Mouse (Mus musculus): ENCODE measurements at regions not wholly inside any gene's neighbourhood (a gene's known extent, or its start where the extent isn't known, plus 50 kb on each side); places are given as distances from the start of the nearest gene placed in this dataset.

GRCm38 (mm10) chr17:65193341-65193740 lies 347.2 kb downstream of the Tmem232 start:
- DNase-seq (ENCODE audit: low spot score), result no peak

GRCm38 (mm10) chr17:65192432-65193059 lies 348.0 kb downstream of the Tmem232 start:
- DNase-seq (ENCODE audit: low spot score), result no peak

DNA sequence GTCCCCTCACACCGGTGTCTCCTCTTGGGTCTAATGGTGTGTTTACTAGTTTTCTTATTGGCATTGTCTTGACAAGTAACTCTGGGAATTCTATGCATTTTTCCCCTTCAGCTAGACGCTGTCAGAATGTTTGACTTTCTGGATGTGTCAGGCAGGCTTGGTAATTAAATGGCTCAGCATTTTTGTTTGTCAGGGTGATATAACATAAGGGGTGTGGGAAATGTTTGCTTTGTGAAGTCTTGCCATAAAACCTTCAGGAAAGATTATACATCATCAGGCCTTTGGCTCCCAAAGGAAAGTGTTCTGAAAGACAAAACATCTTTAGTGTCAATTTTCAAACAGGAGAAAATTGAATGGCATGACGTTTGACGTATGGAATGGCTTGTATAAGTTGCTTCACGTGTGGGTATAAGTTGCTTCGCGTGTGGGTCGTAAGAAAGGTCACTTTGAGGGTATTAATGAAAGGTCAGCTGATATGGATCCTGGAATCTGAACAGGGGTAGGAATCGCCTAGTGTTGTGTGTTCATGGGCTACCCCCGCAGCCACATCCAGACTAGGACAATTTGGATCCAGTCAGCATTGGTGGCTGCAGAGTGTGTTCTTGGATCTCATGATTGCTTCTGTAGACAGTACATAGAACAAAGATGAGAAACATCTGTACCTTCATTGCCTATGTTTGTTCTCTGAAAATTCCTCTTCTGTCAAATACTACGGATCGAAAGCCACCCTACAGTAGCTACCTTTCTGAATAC lies 349.6 kb downstream of the Tmem232 start:
- no peak for DNase-seq (ENCODE audit: low spot score)

- DNase-seq (ENCODE audit: low spot score), result no peak
Observed at GRCm38 (mm10) chr17:65181164-65181563, 345.3 kb upstream of the 4930583I09Rik start.

GRCm38 (mm10) chr17:65175770-65176169 lies 339.9 kb upstream of the 4930583I09Rik start:
- DNase-seq (ENCODE audit: low spot score), result no peak

- no peak for DNase-seq (ENCODE audit: low spot score)
Observed at GRCm38 (mm10) chr17:65174114-65174513, 338.2 kb upstream of the 4930583I09Rik start.

DNA sequence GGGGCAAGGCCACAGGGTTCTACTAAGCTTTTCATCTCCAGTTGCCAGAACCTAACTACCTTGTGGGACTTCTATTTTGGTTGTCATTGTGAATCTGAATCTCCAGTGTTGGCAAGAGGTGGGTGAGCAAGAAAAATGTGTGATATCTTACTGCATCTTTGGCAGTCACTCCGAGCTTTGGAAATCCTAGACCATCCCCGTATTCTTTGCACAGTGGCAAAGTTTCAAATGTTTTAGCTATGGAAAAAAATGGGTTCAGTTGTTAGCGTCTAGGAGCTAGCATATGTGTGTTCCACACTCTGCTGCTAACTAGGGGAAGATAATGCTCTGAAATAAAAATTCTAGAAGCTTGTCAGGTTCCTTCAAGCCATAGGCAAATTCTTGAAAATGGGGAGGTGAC lies 337.4 kb upstream of the 4930583I09Rik start:
- no peak for DNase-seq (ENCODE audit: low spot score)

GRCm38 (mm10) chr17:65170691-65171090 lies 334.8 kb upstream of the 4930583I09Rik start:
- DNase-seq (ENCODE audit: low spot score), result no peak

DNA sequence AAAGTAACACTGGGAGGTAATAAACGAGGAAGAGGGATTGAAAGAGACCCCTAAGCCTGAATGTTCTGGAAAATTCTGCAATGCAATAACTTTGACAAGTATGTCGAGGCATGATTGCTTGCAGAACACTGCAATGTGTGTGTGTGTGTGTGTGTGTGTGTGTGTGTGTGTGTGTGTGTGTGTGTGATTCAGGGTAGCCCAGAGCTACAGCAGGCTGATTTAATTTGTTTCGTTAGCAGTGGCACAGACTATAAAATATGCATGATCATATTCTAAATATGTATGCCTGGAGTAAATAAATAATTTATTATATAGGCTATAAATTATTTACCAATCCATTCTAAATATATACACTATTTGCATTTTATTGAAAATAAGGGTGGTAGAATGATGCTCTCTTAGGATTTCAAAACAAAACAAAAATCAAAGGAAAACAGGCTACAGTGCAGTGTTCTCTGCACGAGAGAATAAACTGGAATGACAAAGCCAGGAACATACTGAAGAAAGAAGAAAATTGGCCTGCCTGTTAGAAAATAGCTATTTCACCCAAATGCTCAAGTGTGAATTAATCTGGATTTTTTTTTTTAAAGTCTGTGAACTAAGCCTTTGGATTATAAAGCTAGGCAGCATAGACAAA lies 334.2 kb upstream of the 4930583I09Rik start:
- DNase-seq (ENCODE audit: low spot score), result no peak

DNA sequence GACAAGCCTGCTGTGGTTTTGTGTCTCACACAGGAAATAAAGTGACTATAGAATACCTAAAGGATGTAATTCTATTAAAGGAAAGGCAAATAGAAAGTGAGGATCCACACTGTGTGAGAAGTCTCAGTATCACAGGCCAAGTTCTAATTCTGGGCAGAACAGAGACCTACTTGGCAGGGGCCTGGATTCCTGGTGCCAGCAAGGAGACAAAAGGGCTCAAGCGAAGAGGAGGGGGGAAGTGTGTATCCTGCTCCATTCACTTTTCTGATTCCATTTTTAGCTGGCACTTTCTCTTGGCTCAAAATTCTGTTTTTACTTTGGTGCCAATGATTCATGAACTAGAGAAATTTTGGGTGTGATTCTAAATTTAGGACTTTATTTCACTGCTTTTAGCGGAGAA lies 310.5 kb upstream of the 4930583I09Rik start:
- DNase-seq (ENCODE audit: low spot score), result no peak

- no peak for DNase-seq (ENCODE audit: low spot score)
Observed at GRCm38 (mm10) chr17:65114651-65115050, 278.8 kb upstream of the 4930583I09Rik start.

- DNase-seq (ENCODE audit: low spot score), result no peak
Observed at GRCm38 (mm10) chr17:65113121-65113520, 277.2 kb upstream of the 4930583I09Rik start.

DNA sequence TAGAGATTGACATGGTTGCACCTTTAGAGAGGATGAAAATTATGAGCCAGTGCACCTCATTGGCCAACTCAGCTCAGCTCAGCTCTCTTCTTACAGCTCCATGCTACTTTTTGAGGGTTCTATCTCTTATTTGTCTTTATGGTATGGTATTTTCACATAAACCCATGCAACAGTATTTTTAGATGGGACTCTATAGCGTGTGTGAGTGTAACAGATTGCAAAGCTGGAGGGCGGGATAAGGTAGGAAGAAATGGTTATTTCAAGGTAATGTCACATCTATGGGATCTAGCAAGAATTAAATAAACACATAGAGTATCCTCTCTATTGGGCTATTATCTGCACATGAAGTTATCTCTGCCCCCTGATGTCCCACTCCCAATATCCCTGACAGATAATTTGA lies 269.8 kb upstream of the 4930583I09Rik start:
- no peak for DNase-seq (ENCODE audit: low spot score)

DNA sequence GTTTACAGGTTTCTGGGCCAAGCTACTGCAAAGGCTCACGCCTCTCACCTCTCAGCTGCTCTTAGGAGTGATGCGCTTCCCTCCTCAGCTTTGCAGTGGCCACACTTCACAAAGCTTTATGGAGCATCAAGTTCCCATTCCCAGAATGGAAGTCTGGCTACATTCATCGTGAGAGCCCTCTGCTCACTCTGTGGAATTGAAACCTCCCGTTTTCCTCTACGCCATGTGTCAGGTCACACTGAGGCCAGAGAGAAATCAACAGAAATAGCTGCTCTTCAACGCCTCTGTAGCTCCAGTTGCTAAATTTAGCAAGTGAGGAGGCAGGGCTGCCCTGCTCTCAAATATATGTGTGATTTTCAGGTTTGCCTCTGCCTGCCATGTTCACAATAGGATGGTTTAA lies 265.3 kb upstream of the 4930583I09Rik start:
- no peak for DNase-seq (ENCODE audit: low spot score)

GRCm38 (mm10) chr17:65082249-65082648 lies 246.4 kb upstream of the 4930583I09Rik start:
- no peak for DNase-seq (ENCODE audit: low spot score)

GRCm38 (mm10) chr17:65081779-65082086 lies 245.9 kb upstream of the 4930583I09Rik start:
- DNase-seq (ENCODE audit: low spot score), result no peak

DNA sequence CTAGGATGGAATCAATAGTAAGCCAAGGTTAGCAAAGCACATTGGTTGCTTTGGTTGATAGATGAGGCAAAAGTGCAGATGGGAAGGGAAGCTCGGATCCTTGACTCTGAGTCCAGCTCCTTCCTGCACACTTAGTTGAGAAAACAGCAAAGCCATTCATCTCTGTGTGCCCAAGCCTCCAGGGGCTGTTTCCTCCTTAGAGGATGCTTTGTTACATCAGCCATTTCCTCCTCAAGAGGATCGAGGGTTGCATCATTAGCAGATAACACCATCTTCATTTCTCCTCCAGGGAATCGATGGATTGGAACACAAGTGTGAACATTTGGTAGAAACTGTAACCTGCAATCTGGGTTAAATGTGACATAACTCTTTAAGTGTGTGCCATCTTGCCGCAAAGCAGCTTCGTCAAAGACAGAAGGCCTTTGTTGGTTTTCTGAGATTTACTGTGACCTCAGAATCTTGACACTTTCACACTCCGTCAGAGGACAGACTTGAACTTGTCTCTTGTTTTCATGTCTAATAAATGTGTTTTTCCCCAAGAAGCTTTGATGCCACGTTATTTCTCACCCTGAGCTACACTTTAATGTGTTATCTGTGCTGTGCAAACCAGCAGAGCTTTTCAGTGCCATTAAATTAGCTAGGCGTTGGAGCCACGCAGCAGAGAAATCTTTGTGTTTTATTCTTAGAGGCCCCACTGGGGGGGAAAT lies 245.4 kb upstream of the 4930583I09Rik start:
- DNase-seq (ENCODE audit: low spot score), result no peak

- DNase-seq (ENCODE audit: low spot score), result no peak
Observed at GRCm38 (mm10) chr17:65074878-65075277, 239.0 kb upstream of the 4930583I09Rik start.

GRCm38 (mm10) chr17:65071114-65071513 lies 235.2 kb upstream of the 4930583I09Rik start:
- DNase-seq (ENCODE audit: low spot score), result no peak

- DNase-seq (ENCODE audit: low spot score), result no peak
Observed at GRCm38 (mm10) chr17:65066135-65066534, 230.3 kb upstream of the 4930583I09Rik start.

DNA sequence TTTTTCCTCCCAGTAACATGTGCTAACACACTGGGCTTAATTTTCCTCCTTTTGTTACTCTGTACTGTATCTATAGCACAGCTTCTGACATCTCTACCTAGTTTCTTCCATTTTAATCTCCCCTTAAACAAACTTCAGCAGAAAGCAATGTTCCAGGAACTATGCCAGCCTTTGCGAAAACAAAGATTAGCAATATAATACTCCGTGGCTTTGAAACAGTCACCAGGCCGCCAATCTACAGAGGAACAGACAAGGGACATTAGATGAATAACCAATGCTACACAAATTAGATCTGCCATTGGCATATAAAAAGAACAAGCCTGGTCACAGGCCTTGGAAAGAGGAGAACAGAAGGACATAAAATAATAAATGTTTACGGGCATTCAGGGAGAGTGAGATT lies 220.2 kb upstream of the 4930583I09Rik start:
- no peak for DNase-seq (ENCODE audit: low spot score)

GRCm38 (mm10) chr17:65049860-65050482 lies 214.1 kb upstream of the 4930583I09Rik start:
- no peak for DNase-seq (ENCODE audit: low spot score)
